Mouse (Mus musculus) urinary bladder, postnatal 36 days (tissue): ENCODE measurements at regions not wholly inside any gene's neighbourhood (a gene's known extent, or its start where the extent isn't known, plus 50 kb on each side); places are given as distances from the start of the nearest gene placed in this dataset.

Experiments used
- DNase-seq, 2 experiments: peaks; one replicate each; pipeline ENCODE4 v3.0.0; 2022; ENCODE audit warnings: low spot score in 2 of 2, mixed read lengths in 1 of 2

GRCm38 (mm10) chr8:90762390-90762789, 54.8 kb downstream of the Gm19935 start:
- DNase-seq, result no peak

DNA sequence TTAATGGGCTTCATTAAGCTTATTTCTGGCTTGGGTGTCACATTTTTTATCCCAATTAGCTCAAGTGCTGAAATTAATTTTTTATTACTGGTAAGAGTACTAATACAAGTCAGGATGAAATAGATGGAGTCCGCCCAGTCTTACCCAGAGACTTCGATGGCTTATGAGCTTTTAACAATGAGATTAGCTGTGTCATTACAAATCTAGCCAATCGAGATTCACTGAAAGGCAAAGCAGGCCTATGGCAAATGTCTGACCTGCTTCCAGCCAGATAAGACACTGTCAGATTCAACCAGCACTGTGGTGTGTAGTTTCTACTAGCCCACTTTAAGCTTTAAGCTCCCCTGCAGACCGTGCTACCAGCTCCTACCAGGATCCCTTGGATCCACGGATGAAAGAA, 55.2 kb downstream of the Gm19935 start:
- no peak for DNase-seq

DNA sequence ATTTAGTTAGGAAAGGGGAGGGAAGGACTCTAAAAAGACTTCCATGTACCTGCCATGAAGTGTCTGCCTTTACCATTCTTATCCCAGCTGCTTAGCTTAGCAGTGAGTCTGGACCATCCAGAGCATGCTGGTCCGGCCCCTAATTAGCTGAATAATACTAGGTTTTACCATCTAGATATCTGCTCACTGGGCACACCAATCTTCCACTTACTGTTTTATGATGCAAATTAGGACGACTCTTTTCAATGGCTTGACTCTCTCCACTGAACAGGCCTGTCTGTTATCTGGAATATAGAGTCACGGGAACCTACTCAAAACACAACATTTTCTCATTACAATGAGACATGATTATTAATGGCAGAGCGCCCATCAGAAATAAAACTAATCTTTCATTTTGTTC, 55.7 kb downstream of the Gm19935 start:
- DNase-seq, result no peak

GRCm38 (mm10) chr8:90759531-90759930, 57.7 kb downstream of the Gm19935 start:
- no peak for DNase-seq

DNA sequence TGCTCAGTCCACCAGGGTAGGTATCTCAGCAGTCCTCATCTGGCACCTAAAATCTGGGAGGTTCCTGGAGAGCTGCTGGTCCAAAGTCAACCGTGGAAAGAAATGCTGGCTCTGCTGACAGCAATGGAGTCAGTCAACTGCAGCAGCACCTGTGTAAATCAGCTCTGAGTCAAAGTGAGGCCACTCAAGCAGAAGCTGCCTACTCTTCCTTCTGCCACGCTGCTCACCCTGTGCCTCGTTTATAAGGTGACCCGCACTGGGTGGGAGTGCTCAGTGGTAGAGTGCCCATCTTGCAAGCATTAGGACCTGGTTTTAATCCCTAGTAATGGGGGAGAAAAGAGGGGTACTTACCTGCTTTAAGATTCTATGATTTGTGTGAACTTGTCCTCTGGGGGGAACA, 62.2 kb downstream of the Gm19935 start:
- DNase-seq, result no peak

DNA sequence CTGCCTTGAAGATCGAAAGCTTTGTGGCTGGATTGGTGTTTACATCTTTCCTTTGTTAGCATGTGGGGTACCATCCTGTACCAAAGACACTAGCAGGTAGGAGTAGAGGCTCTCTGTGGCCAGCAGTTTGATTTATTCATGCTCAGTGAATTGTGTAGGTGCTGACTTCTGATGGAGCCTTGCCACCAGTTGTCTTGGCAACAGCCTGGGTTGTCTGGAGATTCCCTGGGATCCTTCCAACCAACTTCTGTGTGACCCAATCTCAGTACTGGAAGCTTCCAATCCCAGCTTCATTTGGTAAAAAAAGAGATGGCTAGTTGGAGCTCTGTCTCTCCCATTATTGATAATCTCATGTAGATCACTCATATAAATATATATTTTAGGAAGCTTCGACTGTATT, 73.6 kb downstream of the Gm19935 start:
- no peak for DNase-seq

DNA sequence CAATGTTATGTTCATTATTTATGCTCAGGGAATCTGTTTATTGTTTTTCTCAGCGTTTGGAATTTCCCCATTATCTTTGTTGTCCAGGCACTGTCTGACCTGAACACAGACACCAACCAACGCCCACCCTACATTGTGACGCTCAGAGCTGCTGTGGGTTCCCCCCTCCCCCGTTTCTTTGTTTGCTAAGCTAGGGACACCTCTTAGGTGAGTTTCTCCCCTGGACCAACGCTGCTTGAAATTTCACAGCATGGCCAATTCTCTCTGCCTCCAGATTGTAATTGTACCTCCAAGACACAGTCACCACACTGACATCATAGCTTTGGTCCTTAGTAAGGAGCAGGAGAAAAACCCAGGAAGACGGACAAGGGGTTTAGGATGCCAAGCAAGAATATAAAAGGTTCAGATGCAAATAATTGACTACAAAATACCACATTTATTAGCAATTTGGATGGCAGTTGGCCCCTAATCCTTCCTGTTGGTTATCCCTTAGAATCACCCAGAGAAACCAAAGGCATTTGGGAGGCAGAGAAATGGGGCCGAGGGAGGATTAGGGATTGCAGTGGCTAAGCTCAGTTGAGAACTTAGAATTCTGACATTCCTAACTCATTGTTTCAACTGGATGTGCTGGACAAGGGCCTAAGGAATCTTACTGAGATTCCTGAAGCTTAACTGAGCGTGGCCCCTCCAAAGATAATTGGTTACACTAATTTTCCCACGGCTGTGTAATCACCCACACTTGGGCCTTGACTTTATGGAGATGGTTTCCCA, 76.0 kb downstream of the Gm19935 start:
- no peak for DNase-seq

- no peak for DNase-seq
These were observed 76.8 kb downstream of the Gm19935 start for GRCm38 (mm10) chr8:90740302-90740962.

GRCm38 (mm10) chr8:90728011-90728410, 89.2 kb downstream of the Gm19935 start:
- DNase-seq, result no peak

GRCm38 (mm10) chr8:90725188-90725587, 92.0 kb downstream of the Gm19935 start:
- no peak for DNase-seq

GRCm38 (mm10) chr8:90716436-90716835, 100.8 kb downstream of the Gm19935 start:
- DNase-seq, result no peak

- DNase-seq, result peak; percentile 8 to 26
These were observed 108.7 kb downstream of the Gm19935 start for GRCm38 (mm10) chr8:90708524-90708923.

GRCm38 (mm10) chr8:90692516-90692915, 124.7 kb downstream of the Gm19935 start:
- DNase-seq, result no peak

DNA sequence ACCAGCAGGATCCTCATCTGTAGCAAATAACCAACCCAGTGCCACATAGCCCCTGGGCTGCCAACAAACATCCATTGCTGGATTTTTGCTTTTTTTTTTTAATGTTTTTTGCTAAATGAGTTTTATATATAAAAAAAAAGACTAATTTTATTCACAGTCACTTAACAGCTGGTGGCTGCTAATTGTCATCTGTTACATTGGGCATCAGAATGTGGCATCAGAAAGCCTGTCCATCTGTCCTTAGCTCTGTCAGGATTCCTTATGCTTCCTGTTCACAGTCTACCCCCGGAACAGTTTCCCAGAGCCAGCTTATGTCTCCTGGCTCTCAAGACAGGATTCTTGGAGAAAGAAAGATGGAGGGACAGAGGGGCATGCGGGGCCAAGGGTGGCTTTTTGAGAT, 132.1 kb downstream of the Gm19935 start:
- DNase-seq, result no peak

DNA sequence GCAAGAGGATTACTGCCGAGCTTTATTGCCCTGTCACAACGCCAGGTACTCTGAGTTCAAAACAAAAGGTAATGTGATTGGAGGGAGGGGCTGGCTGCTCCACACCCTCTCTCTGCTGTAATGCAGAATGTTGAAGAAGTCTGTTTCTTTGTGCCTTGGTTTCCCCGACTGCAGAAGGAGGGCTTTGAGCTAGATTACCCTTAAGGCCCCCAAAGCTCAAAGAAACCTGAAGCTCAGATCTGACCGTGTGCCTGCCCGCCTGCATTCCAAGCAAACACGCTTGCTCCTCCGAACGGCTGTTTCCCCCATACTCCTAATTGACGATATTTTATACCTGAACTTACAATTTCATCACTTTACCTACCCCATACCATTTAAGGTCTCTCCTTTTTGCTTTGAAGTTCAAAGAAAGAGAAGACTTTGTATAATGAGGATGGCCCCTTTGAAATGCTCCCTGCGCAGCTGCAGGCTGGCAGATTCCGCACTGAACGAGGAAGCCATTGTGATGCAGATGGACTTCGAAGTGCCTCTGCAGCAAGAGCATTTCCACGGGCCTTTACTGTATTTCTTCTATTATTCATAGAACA, 146.6 kb downstream of the Gm19935 start:
- DNase-seq, result no peak

DNA sequence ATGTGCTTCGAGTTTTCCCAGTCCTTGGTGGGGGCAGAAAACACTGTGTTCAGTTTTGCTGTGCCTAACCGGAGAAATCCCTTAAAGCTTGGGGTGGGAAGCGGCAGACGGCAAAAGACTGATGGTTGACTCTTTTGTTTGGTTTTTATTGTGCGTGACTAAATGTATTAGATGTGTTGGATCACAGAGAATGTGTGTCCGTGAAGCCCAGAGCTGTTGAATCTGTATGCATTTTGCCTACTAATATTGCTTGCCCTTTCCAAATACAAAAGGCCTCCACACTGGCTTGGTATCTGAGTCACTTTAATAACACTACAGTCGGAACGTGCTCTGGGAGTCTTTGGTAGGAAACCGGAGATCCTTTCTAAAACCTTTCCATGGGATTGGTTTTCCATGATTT, 147.8 kb downstream of the Gm19935 start:
- DNase-seq, result no peak

GRCm38 (mm10) chr8:90659066-90659465, 158.1 kb downstream of the Gm19935 start:
- DNase-seq, result no peak

- no peak for DNase-seq
These were observed 159.5 kb downstream of the Gm19935 start for GRCm38 (mm10) chr8:90657641-90658051.

GRCm38 (mm10) chr8:90657116-90657515, 160.1 kb downstream of the Gm19935 start:
- no peak for DNase-seq

DNA sequence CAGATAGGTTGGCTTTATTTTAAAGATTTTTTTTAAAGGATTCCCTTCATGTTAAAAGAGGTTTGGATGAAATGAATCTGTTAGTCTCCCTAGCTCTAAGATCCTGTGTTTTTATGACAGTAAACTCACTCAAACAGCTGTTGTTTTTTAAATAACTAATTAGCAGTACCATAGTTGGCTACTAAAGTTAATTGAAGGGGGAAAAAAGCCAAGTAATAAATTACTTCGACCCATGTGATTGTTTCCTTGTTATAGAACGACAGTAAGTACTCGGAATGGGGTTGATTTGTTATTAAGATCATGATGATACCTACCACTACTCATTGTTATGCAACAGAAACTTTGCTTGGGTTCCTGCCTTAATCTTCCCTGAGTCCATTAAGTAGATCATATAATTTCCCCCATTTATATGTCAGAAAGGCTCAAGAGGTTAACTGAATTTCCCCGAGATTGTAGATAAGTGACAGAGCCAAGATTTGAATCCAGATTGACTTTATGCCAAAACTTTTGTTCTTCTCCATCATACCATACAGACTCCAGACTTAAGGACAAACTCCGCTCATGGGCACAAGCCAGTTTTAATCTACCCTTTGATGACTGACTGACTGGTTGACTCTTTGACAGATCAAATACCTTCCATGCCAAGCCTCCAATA, 160.6 kb downstream of the Gm19935 start:
- no peak for DNase-seq

- DNase-seq, result no peak
These were observed 162.4 kb downstream of the Gm19935 start for GRCm38 (mm10) chr8:90654786-90655185.

- DNase-seq, result no peak
These were observed 174.8 kb downstream of the Gm19935 start for GRCm38 (mm10) chr8:90642392-90642791.
